Comparison of ENCODE assay signal across 8 mouse cellular contexts in genomic region chr1:155233378-155233777, GRCm38 (mm10). TPM values are rescaled to one million over a fixed set of nuclear protein-coding genes. Genes with fewer than 3 reads are reported as not detected.
DNase-seq lines count a peak whose midpoint lies in the region; ATAC-seq lines count a peak whose summit lies in the region.

No protein-coding gene starts in this region.

- no peaks in the 10 kb centered on the region for H3K9me3 ChIP-seq in lung, embryonic 15.5 days
- no peaks in the 10 kb centered on the region for H3K9me3 ChIP-seq in hindbrain, embryonic 14.5 days (ENCODE audit: control insufficient read depth, low read length)
- no peaks in the 10 kb centered on the region for H3K9me3 ChIP-seq in neural tube, embryonic 15.5 days (replicated peaks)

- no peak overlapping the region for H3K4me3 ChIP-seq in lung, embryonic 15.5 days
- H3K4me3 ChIP-seq in hindbrain, embryonic 14.5 days (replicated peaks; ENCODE audit: low read length) = no peak overlapping the region
- no peak overlapping the region for H3K4me3 ChIP-seq in neural tube, embryonic 15.5 days (replicated peaks)

- no peaks in the 10 kb centered on the region for H3K36me3 ChIP-seq in lung, embryonic 15.5 days
- no peaks in the 10 kb centered on the region for H3K36me3 ChIP-seq in hindbrain, embryonic 14.5 days (replicated peaks; ENCODE audit: control insufficient read depth, insufficient read depth)
- H3K36me3 ChIP-seq in neural tube, embryonic 15.5 days = no peaks in the 10 kb centered on the region

- ATAC-seq in lung, embryonic 15.5 days (ENCODE audit: borderline replicate concordance, extremely low read depth, low FRiP score, low TSS enrichment) = peak; percentile 2; the same call in 1 of the 2 replicates
- ATAC-seq in hindbrain, embryonic 14.5 days (ENCODE audit: low FRiP score) = no peak
- ATAC-seq in neural tube, embryonic 15.5 days (ENCODE audit: low FRiP score) = no peak

- H3K27ac ChIP-seq in lung, embryonic 15.5 days = peak overlapping the region; percentile 91
- peak overlapping the region; percentile 83 for H3K27ac ChIP-seq in hindbrain, embryonic 14.5 days
- H3K27ac ChIP-seq in neural tube, embryonic 15.5 days (replicated peaks) = peak overlapping the region; percentile 83

- 66% methylated on average over 9 of the region's 9 CpGs for WGBS in lung, embryonic 15.5 days
- 71% methylated on average over 9 of the region's 9 CpGs for WGBS in hindbrain, embryonic 14.5 days
- WGBS in neural tube, embryonic 15.5 days = 69% methylated on average over 9 of the region's 9 CpGs

- H3K4me1 ChIP-seq in lung, embryonic 15.5 days = peaks cover 56% of the 10 kb centered on the region
- H3K4me1 ChIP-seq in hindbrain, embryonic 14.5 days (replicated peaks; ENCODE audit: control insufficient read depth, insufficient read depth, low read length) = peaks cover 76% of the 10 kb centered on the region
- peaks cover 84% of the 10 kb centered on the region for H3K4me1 ChIP-seq in neural tube, embryonic 15.5 days

- peak; percentile 35 to 46 for DNase-seq in cerebellum, postnatal 25 days
- no peak for DNase-seq in cerebellum, postnatal 14 days
- DNase-seq in lung, adult 18-20 months = no peak
- DNase-seq in hindbrain, embryonic 14.5 days (ENCODE audit: low spot score) = no peak
- DNase-seq in spleen, postnatal 4 days (ENCODE audit: low spot score in 2 of 2) = no peak
- DNase-seq in frontal cortex, postnatal 36 days (ENCODE audit: low spot score in 2 of 2) = no peak

- no peak overlapping the region for H3K9ac ChIP-seq in lung, embryonic 15.5 days
- 0 out of 2 replicates have a peak overlapping the region, but pooled peaks have one; percentile 9 for H3K9ac ChIP-seq in hindbrain, embryonic 14.5 days
- H3K9ac ChIP-seq in neural tube, embryonic 15.5 days (replicated peaks) = no peak overlapping the region

- H3K4me2 ChIP-seq in lung, embryonic 15.5 days = no peak overlapping the region
- no peak overlapping the region for H3K4me2 ChIP-seq in hindbrain, embryonic 14.5 days (replicated peaks)
- no peak overlapping the region for H3K4me2 ChIP-seq in neural tube, embryonic 15.5 days

- no peaks in the 10 kb centered on the region for H3K27me3 ChIP-seq in lung, embryonic 15.5 days
- no peaks in the 10 kb centered on the region for H3K27me3 ChIP-seq in hindbrain, embryonic 14.5 days (ENCODE audit: control insufficient read depth, insufficient read depth, low read length)
- H3K27me3 ChIP-seq in neural tube, embryonic 15.5 days (replicated peaks) = no peaks in the 10 kb centered on the region

RNA-seq across cellular contexts. Expression of gene BC034090, which starts 10.9 kb away (rescaled TPM):
- polyA plus RNA-seq in lung, embryonic 15.5 days (2015; fragmentation: Nextera tagmentation; extraction: Ambion mirVana) = 4.0 and 4.2 TPM in 2 replicates
- 4.0 and 4.1 TPM in 2 replicates for polyA plus RNA-seq in hindbrain, embryonic 14.5 days (2014; fragmentation: Nextera tagmentation; extraction: Ambion mirVana)
- 3.0 and 4.1 TPM in 2 replicates for polyA plus RNA-seq in neural tube, embryonic 15.5 days (2015; fragmentation: Nextera tagmentation; extraction: Ambion mirVana)

Comparison
In these comparisons a context has a peak if more than half of its experiments do, and no peak if none do; other contexts are left out.
1. DNase-seq: peak in cerebellum, postnatal 25 days (2 of 2); none in cerebellum, postnatal 14 days (0 of 2), lung, adult 18-20 months (0 of 2), hindbrain, embryonic 14.5 days (single experiment), spleen, postnatal 4 days (0 of 2) and frontal cortex, postnatal 36 days (0 of 2).
2. Peak in every context shown above with its lines, with median percentiles within 50 percentile points of each other: H3K27ac ChIP-seq.